Mouse (Mus musculus) forebrain, embryonic 14.5 days (tissue): ENCODE measurements around the gene Cxcr6. TPM values are rescaled to one million over a fixed set of nuclear protein-coding genes. Genes with fewer than 3 reads are reported as not detected.
A peak's percentile ranks its signal among the peaks of the same experiment; 100 is the strongest.
"Not testable (repeated sequence)": the region's sequence is repeated elsewhere in the genome, so short reads cannot be mapped to it uniquely, and the experiment has no call there.

Source experiments
- ATAC-seq: fragments of 200-750 bp; cut with Nextera tagmentation; 2 replicates; pipeline ENCODE4 v1.8.0; 2017; ENCODE audit warnings: mild to moderate bottlenecking, moderate library complexity
- DNase-seq: peaks from one replicate; pipeline ENCODE4 v3.0.0-alpha.2; 2015; ENCODE audit warnings: low spot score
- H3K27ac ChIP-seq: fragments of 300-500 bp; sonication (generic); 2 replicates; pipeline ENCODE4 v1.5.1; 2014; ENCODE audit warnings: low read depth, mild to moderate bottlenecking, control low read depth, low read length, moderate library complexity
- H3K27me3 ChIP-seq: fragments of 300-500 bp; sonication (generic); replicated peaks from 2 replicates; pipeline ENCODE4 v1.6.1; 2014; ENCODE audit warnings: low read length, control low read depth, mixed read lengths; ENCODE audit not compliant: control insufficient read depth, insufficient read depth
- H3K36me3 ChIP-seq: fragments of 300-500 bp; sonication (generic); 2 replicates; pipeline ENCODE4 v1.6.1; 2014; ENCODE audit warnings: low read length, control low read depth; ENCODE audit not compliant: control insufficient read depth, insufficient read depth
- H3K4me1 ChIP-seq: fragments of 300-500 bp; sonication (generic); 2 replicates; pipeline ENCODE4 v1.6.1; 2014; ENCODE audit warnings: antibody characterized with exemption, low read length, control low read depth; ENCODE audit not compliant: control insufficient read depth, insufficient read depth
- H3K4me2 ChIP-seq: fragments of 300-500 bp; sonication (generic); 2 replicates; pipeline ENCODE4 v1.6.1; 2014; ENCODE audit warnings: mild to moderate bottlenecking, control low read depth, low read length
- H3K4me3 ChIP-seq: fragments of 300-500 bp; sonication (generic); 2 replicates; pipeline ENCODE4 v1.5.1; 2014; ENCODE audit warnings: low read depth, low read length, control low read depth
- H3K9ac ChIP-seq: fragments of 300-500 bp; sonication (generic); 2 replicates; pipeline ENCODE4 v1.6.1; 2014; ENCODE audit warnings: mild to moderate bottlenecking, low read length, control low read depth, moderate library complexity
- H3K9me3 ChIP-seq: fragments of 300-500 bp; sonication (generic); replicated peaks from 2 replicates; pipeline ENCODE4 v1.6.1; 2016; ENCODE audit warnings: low read length, control low read depth, mixed read lengths; ENCODE audit not compliant: control insufficient read depth
- WGBS: fragments of 180-500 bp; shearing (Covaris S2); extraction: QIAGEN DNeasy Blood & Tissue Kit; methylation state at CpG from one replicate; pipeline ENCODE4 v1.1.7; 2014; 5-methylcytosine and 5-hydroxymethylcytosine counted together
- polyA plus RNA-seq: library from polyadenylated mRNA; unstranded; fragments of >200 nt; fragmentation: Nextera tagmentation; extraction: Ambion mirVana; gene quantifications from 2 replicates; pipeline ENCODE4 v1.2.1, GENCODE M21; 2014

Cxcr6 gene
- polyA plus RNA-seq, 1 experiment from 2014 or later = 0.09 TPM

GRCm38 (mm10) chr9:123768443-123768842 is 37.8 kb upstream of the Cxcr6 start:
- H3K9ac ChIP-seq = no peak overlapping the region
- WGBS = 83% methylated on average over 1 of the region's 1 CpGs
- no peaks in the 10 kb centered on the region for H3K36me3 ChIP-seq
- no peaks in the 10 kb centered on the region for H3K4me1 ChIP-seq
- no peaks in the 10 kb centered on the region for H3K27me3 ChIP-seq
- no peak overlapping the region for H3K27ac ChIP-seq
- ATAC-seq (no peak), DNase-seq (no peak)
- H3K4me2 ChIP-seq = no peak overlapping the region
- no peak overlapping the region for H3K4me3 ChIP-seq
- H3K9me3 ChIP-seq = no peaks in the 10 kb centered on the region

- 77% methylated on average over 6 of the region's 6 CpGs for WGBS
- no peaks in the 10 kb centered on the region for H3K4me1 ChIP-seq
- no peak overlapping the region for H3K4me3 ChIP-seq
- no peak overlapping the region for H3K4me2 ChIP-seq
- no peak overlapping the region for H3K9ac ChIP-seq
- DNase-seq (no peak), ATAC-seq (no peak)
- H3K27ac ChIP-seq = no peak overlapping the region
- no peaks in the 10 kb centered on the region for H3K27me3 ChIP-seq
- H3K9me3 ChIP-seq = no peaks in the 10 kb centered on the region
- H3K36me3 ChIP-seq = no peaks in the 10 kb centered on the region
Measured at GRCm38 (mm10) chr9:123769532-123769931, 36.7 kb upstream of the Cxcr6 start.

GRCm38 (mm10) chr9:123773299-123773698 is 33.0 kb upstream of the Cxcr6 start:
- H3K27me3 ChIP-seq, H3K4me1 ChIP-seq, H3K9ac ChIP-seq, H3K4me2 ChIP-seq, H3K36me3 ChIP-seq, DNase-seq, H3K9me3 ChIP-seq, H3K4me3 ChIP-seq, H3K27ac ChIP-seq, ATAC-seq: not testable (repeated sequence)
- WGBS = 37% methylated on average over 2 of the region's 2 CpGs

- Histone ChIP-seq H3K27ac (no peak overlapping the region), H3K36me3 (peaks cover 28% of the 10 kb centered on the region), H3K27me3 (no peaks in the 10 kb centered on the region), H3K9me3 (peaks cover 2% of the 10 kb centered on the region; the same call in 1 of the 2 replicates), H3K4me3 (no peak overlapping the region), H3K4me1 (no peaks in the 10 kb centered on the region), H3K4me2 (no peak overlapping the region), H3K9ac (no peak overlapping the region)
- ATAC-seq = no peak
- peak; percentile 5 for DNase-seq
- 83% methylated on average over 4 of the region's 4 CpGs for WGBS
Measured at GRCm38 (mm10) chr9:123788855-123789529, 17.3 kb upstream of the Cxcr6 start.

- Histone ChIP-seq H3K27me3 (no peaks in the 10 kb centered on the region), H3K9me3 (no peaks in the 10 kb centered on the region), H3K9ac (no peak overlapping the region), H3K4me2 (no peak overlapping the region), H3K36me3 (peaks cover 50% of the 10 kb centered on the region), H3K4me1 (no peaks in the 10 kb centered on the region), H3K27ac (no peak overlapping the region), H3K4me3 (no peak overlapping the region)
- peak; percentile 41 for DNase-seq
- 79% methylated on average over 3 of the region's 3 CpGs for WGBS
- ATAC-seq = no peak
Measured at GRCm38 (mm10) chr9:123796174-123796573, 10.1 kb upstream of the Cxcr6 start.

- Histone ChIP-seq H3K4me1 (no peaks in the 10 kb centered on the region), H3K4me3 (no peak overlapping the region), H3K36me3 (peaks cover 16% of the 10 kb centered on the region), H3K27ac (no peak overlapping the region), H3K4me2 (no peak overlapping the region), H3K9ac (no peak overlapping the region), H3K27me3 (no peaks in the 10 kb centered on the region), H3K9me3 (no peaks in the 10 kb centered on the region)
- no peak for ATAC-seq
- WGBS = 94% methylated on average over 1 of the region's 1 CpGs
- DNase-seq = no peak
Measured at GRCm38 (mm10) chr9:123801527-123801926, 4.7 kb upstream of the Cxcr6 start.

GRCm38 (mm10) chr9:123802421-123802820 is 3.9 kb upstream of the Cxcr6 start:
- Histone ChIP-seq H3K4me3 (no peak overlapping the region), H3K27me3 (no peaks in the 10 kb centered on the region), H3K4me2 (no peak overlapping the region), H3K9me3 (no peaks in the 10 kb centered on the region), H3K4me1 (no peaks in the 10 kb centered on the region), H3K27ac (no peak overlapping the region), H3K9ac (no peak overlapping the region), H3K36me3 (peaks cover 9% of the 10 kb centered on the region)
- no peak for DNase-seq
- WGBS = 97% methylated on average over 2 of the region's 2 CpGs
- ATAC-seq = no peak

- Histone ChIP-seq H3K4me2 (no peak overlapping the region), H3K27me3 (no peaks in the 10 kb centered on the region), H3K4me3 (no peak overlapping the region), H3K4me1 (no peaks in the 10 kb centered on the region), H3K27ac (no peak overlapping the region), H3K9me3 (no peaks in the 10 kb centered on the region), H3K9ac (no peak overlapping the region), H3K36me3 (peaks cover 8% of the 10 kb centered on the region)
- DNase-seq = no peak
- no peak for ATAC-seq
Measured at GRCm38 (mm10) chr9:123802896-123803295, 3.4 kb upstream of the Cxcr6 start.

GRCm38 (mm10) chr9:123805241-123805640 is 1.0 kb upstream of the Cxcr6 start:
- Histone ChIP-seq H3K36me3 (peaks cover 12% of the 10 kb centered on the region), H3K4me1 (no peaks in the 10 kb centered on the region), H3K4me2 (no peak overlapping the region), H3K9ac (no peak overlapping the region), H3K9me3 (no peaks in the 10 kb centered on the region), H3K4me3 (no peak overlapping the region), H3K27ac (no peak overlapping the region), H3K27me3 (no peaks in the 10 kb centered on the region)
- no peak for ATAC-seq
- 92% methylated on average over 2 of the region's 2 CpGs for WGBS
- no peak for DNase-seq
